Mouse (Mus musculus): Measurements from ENCODE around the gene Ccnb2.

GRCm38 (mm10) chr9:70387410-70388119 lies 33.8 kb downstream of the Ccnb2 start:
- TF ChIP-seq GATA1 (IDR thresholded peaks at IDR 0.05; ENCODE audit: borderline replicate concordance, low read length) (no peak), FLI1 (IDR thresholded peaks at IDR 0.05; ENCODE audit: low read length) (no peak)

Measured in megakaryocyte, embryonic 14.5 days (primary cell).